Mouse (Mus musculus): ENCODE results near the gene Ubqln1.

- TF ChIP-seq CTCF (IDR thresholded peaks at IDR 0.05; ENCODE audit: insufficient read depth, low read length), result no peak
- no peak for TF ChIP-seq POLR2A (IDR thresholded peaks at IDR 0.05; ENCODE audit: borderline replicate concordance, extremely low read depth, low read depth, low read length)
These were observed 22.2 kb downstream of the Ubqln1 start for GRCm38 (mm10) chr13:58193221-58193620.

Data from lung, adult 2 months (tissue).